Mouse (Mus musculus) hindbrain, embryonic 15.5 days (tissue): ENCODE measurements at regions not wholly inside any gene's neighbourhood (a gene's known extent, or its start where the extent isn't known, plus 50 kb on each side); places are given as distances from the start of the nearest gene placed in this dataset.
"Not testable (repeated sequence)": the region's sequence is repeated elsewhere in the genome, so short reads cannot be mapped to it uniquely, and the experiment has no call there.

Experiments
- ATAC-seq: fragments of 200-750 bp; cut with Nextera tagmentation; 2 replicates; pipeline ENCODE4 v1.8.0; 2017; ENCODE audit warnings: low read depth, moderate number of reproducible peaks, moderate TSS enrichment; ENCODE audit not compliant: low FRiP score
- H3K27ac ChIP-seq: fragments of 300-500 bp; sonication (generic); replicated peaks from 2 replicates; pipeline ENCODE4 v1.5.1; 2015; ENCODE audit warnings: mild to moderate bottlenecking, inconsistent platforms
- H3K27me3 ChIP-seq: fragments of 300-500 bp; sonication (generic); 2 replicates; pipeline ENCODE4 v1.6.1; 2015; ENCODE audit warnings: control low read depth, inconsistent platforms
- H3K36me3 ChIP-seq: fragments of 300-500 bp; sonication (generic); 2 replicates; pipeline ENCODE4 v1.6.1; 2015; ENCODE audit warnings: control low read depth, inconsistent platforms
- H3K4me1 ChIP-seq: fragments of 300-500 bp; sonication (generic); replicated peaks from 2 replicates; pipeline ENCODE4 v1.6.1; 2015; ENCODE audit warnings: control low read depth, inconsistent platforms
- H3K4me2 ChIP-seq: fragments of 300-500 bp; sonication (generic); 2 replicates; pipeline ENCODE4 v1.6.1; 2015; ENCODE audit warnings: moderate library complexity, mild to moderate bottlenecking, inconsistent platforms
- H3K4me3 ChIP-seq: fragments of 300-500 bp; sonication (generic); 2 replicates; pipeline ENCODE4 v1.5.1; 2015; ENCODE audit warnings: mild to moderate bottlenecking, inconsistent platforms
- H3K9ac ChIP-seq: fragments of 300-500 bp; sonication (generic); 2 replicates; pipeline ENCODE4 v1.6.1; 2015; ENCODE audit warnings: inconsistent platforms
- H3K9me3 ChIP-seq: fragments of 300-500 bp; sonication (generic); 2 replicates; pipeline ENCODE4 v1.6.1; 2016; ENCODE audit warnings: control low read depth, inconsistent platforms
- WGBS: fragments of 180-500 bp; shearing (Covaris S2); methylation state at CpG from one replicate; pipeline ENCODE4 v1.1.7; 2015; 5-methylcytosine and 5-hydroxymethylcytosine counted together

- no peak overlapping the region for H3K4me2 ChIP-seq
- H3K36me3 ChIP-seq = no peaks in the 10 kb centered on the region
- H3K9ac ChIP-seq = no peak overlapping the region
- no peaks in the 10 kb centered on the region for H3K4me1 ChIP-seq
- no peak overlapping the region for H3K4me3 ChIP-seq
- H3K9me3 ChIP-seq = no peaks in the 10 kb centered on the region
- H3K27ac ChIP-seq = no peak overlapping the region
- H3K27me3 ChIP-seq = no peaks in the 10 kb centered on the region
- no peak for ATAC-seq
Measured at GRCm38 (mm10) chr3:21149618-21150017, 782.6 kb upstream of the Agtr1b start.

- no peaks in the 10 kb centered on the region for H3K27me3 ChIP-seq
- no peaks in the 10 kb centered on the region for H3K36me3 ChIP-seq
- H3K4me3 ChIP-seq = no peak overlapping the region
- 91% methylated on average over 1 of the region's 1 CpGs for WGBS
- H3K9ac ChIP-seq = no peak overlapping the region
- H3K27ac ChIP-seq = no peak overlapping the region
- H3K9me3 ChIP-seq = no peaks in the 10 kb centered on the region
- ATAC-seq = no peak
- H3K4me1 ChIP-seq = no peaks in the 10 kb centered on the region
- no peak overlapping the region for H3K4me2 ChIP-seq
Measured at GRCm38 (mm10) chr3:21128821-21129504, 762.0 kb upstream of the Agtr1b start.

GRCm38 (mm10) chr3:21126191-21126590 lies 759.2 kb upstream of the Agtr1b start:
- no peaks in the 10 kb centered on the region for H3K4me1 ChIP-seq
- H3K9ac ChIP-seq = no peak overlapping the region
- no peak overlapping the region for H3K27ac ChIP-seq
- H3K36me3 ChIP-seq = no peaks in the 10 kb centered on the region
- no peaks in the 10 kb centered on the region for H3K9me3 ChIP-seq
- no peak overlapping the region for H3K4me2 ChIP-seq
- H3K4me3 ChIP-seq = no peak overlapping the region
- no peaks in the 10 kb centered on the region for H3K27me3 ChIP-seq
- ATAC-seq = no peak

GRCm38 (mm10) chr3:21118164-21118902 lies 751.4 kb upstream of the Agtr1b start:
- no peaks in the 10 kb centered on the region for H3K27me3 ChIP-seq
- H3K27ac ChIP-seq = no peak overlapping the region
- H3K4me3 ChIP-seq = no peak overlapping the region
- H3K4me2 ChIP-seq = no peak overlapping the region
- H3K9ac ChIP-seq = no peak overlapping the region
- no peak for ATAC-seq
- H3K36me3 ChIP-seq = no peaks in the 10 kb centered on the region
- 74% methylated on average over 1 of the region's 1 CpGs for WGBS
- no peaks in the 10 kb centered on the region for H3K9me3 ChIP-seq
- H3K4me1 ChIP-seq = no peaks in the 10 kb centered on the region

- 60% methylated on average over 1 of the region's 1 CpGs for WGBS
Measured at GRCm38 (mm10) chr3:21111735-21112518, 745.0 kb upstream of the Agtr1b start.

GRCm38 (mm10) chr3:21090206-21090605 lies 723.2 kb upstream of the Agtr1b start:
- Histone ChIP-seq H3K27ac (no peak overlapping the region), H3K9me3 (no peaks in the 10 kb centered on the region), H3K9ac (no peak overlapping the region), H3K36me3 (no peaks in the 10 kb centered on the region), H3K4me3 (no peak overlapping the region), H3K4me1 (no peaks in the 10 kb centered on the region), H3K27me3 (no peaks in the 10 kb centered on the region), H3K4me2 (no peak overlapping the region)
- no peak for ATAC-seq

More at GRCm38 (mm10) chr3:21111735-21112518, 745.0 kb upstream of the Agtr1b start:
- no peaks in the 10 kb centered on the region for H3K4me1 ChIP-seq
- no peaks in the 10 kb centered on the region for H3K9me3 ChIP-seq
- no peaks in the 10 kb centered on the region for H3K36me3 ChIP-seq
- no peak overlapping the region for H3K4me2 ChIP-seq
- no peaks in the 10 kb centered on the region for H3K27me3 ChIP-seq
- H3K27ac ChIP-seq = no peak overlapping the region
- no peak for ATAC-seq
- H3K4me3 ChIP-seq = no peak overlapping the region
- H3K9ac ChIP-seq = no peak overlapping the region

- 72% methylated on average over 1 of the region's 1 CpGs for WGBS
- Histone ChIP-seq H3K36me3 (no peaks in the 10 kb centered on the region), H3K4me1 (no peaks in the 10 kb centered on the region), H3K9me3 (no peaks in the 10 kb centered on the region), H3K27me3 (no peaks in the 10 kb centered on the region), H3K27ac (no peak overlapping the region), H3K9ac (no peak overlapping the region), H3K4me3 (no peak overlapping the region), H3K4me2 (no peak overlapping the region)
- no peak for ATAC-seq
Measured at GRCm38 (mm10) chr3:21086426-21086825, 719.4 kb upstream of the Agtr1b start.

GRCm38 (mm10) chr3:21077548-21077947 lies 710.6 kb upstream of the Agtr1b start:
- Histone ChIP-seq H3K4me3 (no peak overlapping the region), H3K27me3 (no peaks in the 10 kb centered on the region), H3K4me2 (no peak overlapping the region), H3K36me3 (no peaks in the 10 kb centered on the region), H3K9ac (no peak overlapping the region), H3K9me3 (no peaks in the 10 kb centered on the region), H3K27ac (no peak overlapping the region), H3K4me1 (no peaks in the 10 kb centered on the region)
- ATAC-seq = no peak
- WGBS = 66% methylated on average over 2 of the region's 2 CpGs

GRCm38 (mm10) chr3:21053337-21053736 lies 686.4 kb upstream of the Agtr1b start:
- H3K27me3 ChIP-seq, H3K4me1 ChIP-seq, H3K36me3 ChIP-seq, H3K9ac ChIP-seq, H3K27ac ChIP-seq, H3K9me3 ChIP-seq, H3K4me2 ChIP-seq, ATAC-seq, H3K4me3 ChIP-seq: not testable (repeated sequence)
- WGBS = 85% methylated on average over 1 of the region's 2 CpGs

- H3K9me3 ChIP-seq, H3K4me3 ChIP-seq, H3K27me3 ChIP-seq, H3K4me1 ChIP-seq, H3K9ac ChIP-seq, H3K4me2 ChIP-seq, H3K27ac ChIP-seq, H3K36me3 ChIP-seq: not testable (repeated sequence)
- peak; percentile 42; the same call in 1 of the 2 replicates for ATAC-seq
- WGBS = 71% methylated on average over 18 of the region's 25 CpGs
Measured at GRCm38 (mm10) chr3:21049365-21049764, 682.4 kb upstream of the Agtr1b start.

- Histone ChIP-seq H3K4me2 (no peak overlapping the region), H3K27me3 (no peaks in the 10 kb centered on the region), H3K4me3 (no peak overlapping the region), H3K36me3 (no peaks in the 10 kb centered on the region), H3K9me3 (no peaks in the 10 kb centered on the region), H3K4me1 (no peaks in the 10 kb centered on the region), H3K27ac (no peak overlapping the region), H3K9ac (no peak overlapping the region)
- no peak for ATAC-seq
- 84% methylated on average over 3 of the region's 3 CpGs for WGBS
Measured at GRCm38 (mm10) chr3:21045981-21046380, 679.0 kb upstream of the Agtr1b start.

GRCm38 (mm10) chr3:21025876-21026275 lies 658.9 kb upstream of the Agtr1b start:
- 5% methylated on average over 1 of the region's 1 CpGs for WGBS
- no peak for ATAC-seq

More at GRCm38 (mm10) chr3:21025876-21026275, 658.9 kb upstream of the Agtr1b start:
- Histone ChIP-seq H3K4me1 (no peaks in the 10 kb centered on the region), H3K27me3 (no peaks in the 10 kb centered on the region), H3K36me3 (no peaks in the 10 kb centered on the region), H3K4me3 (no peak overlapping the region), H3K9ac (no peak overlapping the region), H3K9me3 (no peaks in the 10 kb centered on the region), H3K4me2 (no peak overlapping the region), H3K27ac (no peak overlapping the region)
